Mouse (Mus musculus) induced T-regulatory cell, adult 2 months (primary cell): ENCODE data around the gene Hnf1a.

Source experiments
- DNase-seq: peaks from one replicate; pipeline ENCODE4 v3.0.0-alpha.2; 2012; ENCODE audit warnings: low read depth

Gene Hnf1a

DNA sequence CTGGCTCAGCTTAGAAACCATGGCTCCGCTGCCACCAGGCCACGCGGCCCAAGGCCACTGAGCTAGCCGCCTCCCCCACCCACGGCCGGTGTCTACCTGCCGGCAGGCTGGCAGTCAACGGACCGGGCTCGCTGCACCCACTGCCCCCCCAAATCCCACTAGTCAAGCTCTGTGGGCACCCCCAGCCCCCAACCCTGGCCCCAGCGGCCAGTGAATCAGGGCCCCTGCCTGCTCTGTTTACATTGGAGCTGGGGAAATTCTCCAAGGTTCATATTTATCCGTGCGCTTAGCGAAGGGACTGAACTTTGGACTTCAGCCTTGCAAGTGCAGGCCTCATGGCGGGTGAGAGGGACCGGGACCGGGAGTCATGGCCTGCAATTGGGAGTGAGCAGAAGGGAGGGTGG is at the start of gene Hnf1a:
Hnf1a (minus strand) TSS at position 271 of the 404 bp plus-strand sequence.
- DNase-seq: no peak

GRCm38 (mm10) chr5:115018813-115019212 is 47.9 kb upstream of the Hnf1a start:
- peak; percentile 14 for DNase-seq

- peak; percentile 39 for DNase-seq
These were observed 47.4 kb upstream of the Hnf1a start for GRCm38 (mm10) chr5:115018270-115018669.

- no peak for DNase-seq
These were observed 44.2 kb upstream of the Hnf1a start for GRCm38 (mm10) chr5:115015121-115015520.

DNA sequence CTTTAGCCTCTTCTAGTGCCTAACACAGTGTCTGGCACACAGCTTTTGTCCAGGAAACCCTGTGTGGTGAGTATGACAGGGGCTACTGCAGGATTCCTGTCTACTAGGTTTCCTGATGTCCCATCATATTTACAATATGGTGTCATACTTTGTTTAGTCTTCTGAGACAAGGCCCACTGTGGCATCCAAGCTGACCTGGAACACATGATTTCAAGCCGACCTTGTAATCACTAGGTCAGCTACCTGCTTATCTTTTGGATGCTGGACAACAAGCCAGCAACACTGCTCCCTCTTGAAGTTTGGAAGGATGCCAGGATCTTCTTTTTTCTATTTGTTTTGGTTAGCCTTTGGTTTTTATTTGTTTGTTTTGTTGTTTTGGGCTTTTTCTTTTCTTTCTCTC is 43.7 kb upstream of the Hnf1a start:
- DNase-seq: no peak

GRCm38 (mm10) chr5:115013436-115013835 is 42.5 kb upstream of the Hnf1a start:
- no peak for DNase-seq

- DNase-seq: peak; percentile 72
These were observed 40.8 kb upstream of the Hnf1a start for GRCm38 (mm10) chr5:115011519-115012261.

DNA sequence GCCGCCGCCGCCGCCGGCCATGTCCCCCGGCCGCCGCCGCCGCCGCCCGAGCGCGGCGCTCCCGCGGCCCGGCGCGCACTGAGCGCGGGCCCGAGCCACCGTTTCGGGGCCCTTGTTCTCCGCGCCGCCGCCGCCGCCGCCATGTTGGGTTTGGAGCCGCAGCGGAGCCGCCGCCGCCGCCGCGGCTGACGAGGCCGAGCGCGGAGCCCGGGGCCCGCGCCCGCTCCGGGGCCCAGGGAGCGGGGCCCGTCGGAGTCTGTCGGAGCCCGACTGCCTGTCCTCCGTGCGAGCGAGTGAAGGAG is 40.3 kb upstream of the Hnf1a start:
- no peak for DNase-seq

GRCm38 (mm10) chr5:115010577-115011216 is 39.8 kb upstream of the Hnf1a start, which contains the start of gene Sppl3:
TSS of gene Sppl3 (plus strand) at chr5:115011137.
- peak; percentile 96 for DNase-seq

DNA sequence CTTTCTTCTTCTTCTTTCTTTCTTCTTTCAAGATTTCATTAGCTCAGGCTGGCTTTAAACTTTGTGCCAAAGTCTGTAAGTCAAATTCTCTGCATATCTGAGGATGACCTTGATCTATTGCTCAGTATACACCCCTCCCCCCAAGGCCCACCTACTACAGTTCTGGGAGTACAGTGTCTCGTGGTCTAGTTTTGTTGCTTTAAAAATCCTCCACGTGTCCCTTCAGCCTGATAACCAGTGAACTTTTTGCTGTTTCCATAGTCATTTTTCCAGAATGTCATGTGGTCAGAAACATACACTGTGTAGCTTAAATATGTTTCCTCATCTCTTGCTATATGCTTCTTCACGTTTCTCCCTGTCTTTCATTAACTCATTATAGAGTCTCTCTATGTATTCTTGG is 39.1 kb upstream of the Hnf1a start:
- no peak for DNase-seq

- DNase-seq: no peak
These were observed 38.2 kb upstream of the Hnf1a start for GRCm38 (mm10) chr5:115009143-115009542.

DNA sequence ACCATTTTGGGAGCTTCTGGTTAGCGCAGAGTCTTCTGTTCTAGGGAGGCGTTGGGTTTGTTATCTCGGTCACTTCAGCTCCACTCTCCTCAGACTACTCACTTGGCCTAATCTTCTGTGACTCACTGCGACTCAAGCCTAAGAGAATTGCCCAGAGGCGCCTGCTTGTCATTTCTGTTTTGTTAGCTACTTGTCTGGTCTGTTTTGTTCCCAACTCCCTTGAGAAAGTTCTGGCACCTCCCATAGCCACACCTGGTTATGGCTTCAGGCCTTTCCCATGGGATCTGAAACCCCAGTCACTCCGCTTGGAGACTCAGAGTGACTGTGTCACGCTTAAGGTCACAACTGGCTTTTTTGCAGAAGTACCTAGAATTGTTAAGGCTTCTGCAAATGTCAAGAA is 37.4 kb upstream of the Hnf1a start:
- DNase-seq: no peak

- DNase-seq: no peak
These were observed 36.9 kb upstream of the Hnf1a start for GRCm38 (mm10) chr5:115007768-115008167.

- DNase-seq: peak; percentile 44
These were observed 32.5 kb upstream of the Hnf1a start for GRCm38 (mm10) chr5:115003224-115003873.

GRCm38 (mm10) chr5:115002781-115003180 is 31.9 kb upstream of the Hnf1a start:
- DNase-seq: no peak

DNA sequence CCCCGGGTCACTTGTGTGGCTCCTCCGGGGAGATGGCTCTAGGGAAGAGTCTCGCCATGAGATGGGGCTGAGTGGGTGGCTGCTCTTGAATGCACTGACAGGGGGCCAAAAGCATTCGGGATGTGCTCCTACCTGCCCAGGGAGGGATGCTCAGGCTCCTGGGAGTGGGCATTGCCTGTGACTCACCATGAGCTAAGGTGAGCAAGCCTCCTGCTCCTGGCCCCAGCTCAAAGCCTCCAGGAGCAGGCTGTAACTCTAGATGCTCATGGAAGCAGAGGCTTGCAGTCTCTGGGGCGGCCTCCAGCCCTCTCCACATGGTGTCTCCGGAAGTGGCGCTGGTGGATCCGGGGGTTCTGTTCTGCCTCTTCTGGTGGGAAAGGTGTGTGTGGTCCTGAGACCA is 30.6 kb upstream of the Hnf1a start:
- no peak for DNase-seq

DNA sequence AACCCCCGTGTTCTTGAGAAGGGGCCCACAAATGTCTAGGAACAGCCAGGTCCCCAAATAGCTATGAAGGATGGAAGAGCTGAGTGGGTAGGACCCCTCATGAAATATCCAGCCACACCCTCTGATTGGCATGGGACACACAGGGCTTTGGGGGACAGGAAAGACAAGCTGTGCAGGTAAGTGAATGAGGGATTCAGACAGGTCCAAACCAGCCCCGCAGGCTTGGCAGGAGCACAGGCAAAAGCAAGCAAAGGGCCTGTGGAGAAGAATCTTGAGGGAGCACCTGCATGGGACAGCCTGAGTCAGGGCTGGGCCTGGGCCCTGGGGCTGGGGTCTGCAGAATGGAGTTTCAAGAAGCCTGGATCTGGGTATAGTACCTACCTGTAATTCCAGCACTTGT is 29.6 kb upstream of the Hnf1a start:
- no peak for DNase-seq

GRCm38 (mm10) chr5:114997327-114997726 is 26.4 kb upstream of the Hnf1a start:
- no peak for DNase-seq

GRCm38 (mm10) chr5:114996447-114996846 is 25.6 kb upstream of the Hnf1a start:
- DNase-seq: peak; percentile 35

GRCm38 (mm10) chr5:114985074-114985473 is 14.2 kb upstream of the Hnf1a start:
- DNase-seq: no peak

DNA sequence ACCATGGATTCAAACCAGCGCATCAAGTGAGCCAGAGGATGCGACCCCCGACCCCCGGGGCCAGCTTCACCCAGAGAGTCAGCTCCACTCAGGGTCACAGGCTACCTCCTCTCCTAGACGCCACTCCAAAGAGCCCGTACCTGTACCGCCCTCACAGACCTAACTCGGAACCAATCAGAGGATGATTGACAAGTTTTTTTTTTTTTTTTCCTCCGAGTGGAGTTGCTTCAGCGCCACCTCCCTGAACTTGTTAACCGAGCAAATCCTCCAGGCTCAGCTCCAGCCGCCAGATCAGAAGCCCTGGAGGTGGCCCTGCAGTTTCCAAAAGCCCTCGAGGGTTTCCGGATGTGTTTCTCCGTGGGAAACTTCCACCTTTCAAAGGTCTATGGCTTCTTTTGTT is 11.1 kb upstream of the Hnf1a start:
- DNase-seq: no peak

- DNase-seq: no peak
These were observed 9.3 kb upstream of the Hnf1a start for GRCm38 (mm10) chr5:114980122-114980748.
